Mouse (Mus musculus): Measurements from ENCODE around the gene Ms4a6b. TPM values are rescaled to one million over a fixed set of nuclear protein-coding genes. Genes with fewer than 3 reads are reported as not detected.
"Not testable (repeated sequence)": the region's sequence is repeated elsewhere in the genome, so short reads cannot be mapped to it uniquely, and the experiment has no call there.

Gene Ms4a6b
- polyA plus RNA-seq, 1 experiment from 2014 or later: 2.5 TPM

DNA sequence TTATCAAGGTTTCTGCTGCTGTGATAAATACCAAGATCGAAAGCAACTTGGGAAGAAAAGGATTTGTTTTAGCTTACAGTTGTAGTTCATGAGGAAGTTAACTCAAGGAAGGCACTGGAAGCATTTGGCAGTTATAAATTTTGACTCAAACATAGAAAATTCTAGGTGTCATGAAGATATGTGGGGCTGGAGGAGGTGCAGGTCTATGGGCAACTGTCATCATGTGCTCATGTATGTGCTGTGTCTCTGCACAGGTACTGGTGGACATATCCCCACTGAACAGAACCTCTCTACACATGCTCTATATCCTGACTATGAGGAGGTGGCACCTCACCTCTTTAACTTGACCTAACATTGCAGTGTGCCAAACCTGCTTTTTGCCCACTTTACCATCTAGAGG is 29.7 kb upstream of the Ms4a6b start:
- no peaks in the 10 kb centered on the region for H3K9me3 ChIP-seq (replicated peaks; ENCODE audit: control insufficient read depth, low read length)
- H3K9ac ChIP-seq (ENCODE audit: low read depth, low read length): no peak overlapping the region
- WGBS (ENCODE audit: insufficient replicate concordance): 70% methylated on average over 1 of the region's 1 CpGs
- H3K36me3 ChIP-seq (ENCODE audit: control insufficient read depth, insufficient read depth): no peaks in the 10 kb centered on the region
- H3K4me3 ChIP-seq (ENCODE audit: low read depth, low read length): no peak overlapping the region
- H3K27me3 ChIP-seq (ENCODE audit: control insufficient read depth, insufficient read depth, low read depth, low read length): no peaks in the 10 kb centered on the region
- H3K27ac ChIP-seq (ENCODE audit: low read length): no peak overlapping the region
- no peak overlapping the region for H3K4me2 ChIP-seq (ENCODE audit: low read depth, low read length)
- no peaks in the 10 kb centered on the region for H3K4me1 ChIP-seq (ENCODE audit: control insufficient read depth, low read depth, low read length)
- no peak for ATAC-seq (ENCODE audit: low read depth)

DNA sequence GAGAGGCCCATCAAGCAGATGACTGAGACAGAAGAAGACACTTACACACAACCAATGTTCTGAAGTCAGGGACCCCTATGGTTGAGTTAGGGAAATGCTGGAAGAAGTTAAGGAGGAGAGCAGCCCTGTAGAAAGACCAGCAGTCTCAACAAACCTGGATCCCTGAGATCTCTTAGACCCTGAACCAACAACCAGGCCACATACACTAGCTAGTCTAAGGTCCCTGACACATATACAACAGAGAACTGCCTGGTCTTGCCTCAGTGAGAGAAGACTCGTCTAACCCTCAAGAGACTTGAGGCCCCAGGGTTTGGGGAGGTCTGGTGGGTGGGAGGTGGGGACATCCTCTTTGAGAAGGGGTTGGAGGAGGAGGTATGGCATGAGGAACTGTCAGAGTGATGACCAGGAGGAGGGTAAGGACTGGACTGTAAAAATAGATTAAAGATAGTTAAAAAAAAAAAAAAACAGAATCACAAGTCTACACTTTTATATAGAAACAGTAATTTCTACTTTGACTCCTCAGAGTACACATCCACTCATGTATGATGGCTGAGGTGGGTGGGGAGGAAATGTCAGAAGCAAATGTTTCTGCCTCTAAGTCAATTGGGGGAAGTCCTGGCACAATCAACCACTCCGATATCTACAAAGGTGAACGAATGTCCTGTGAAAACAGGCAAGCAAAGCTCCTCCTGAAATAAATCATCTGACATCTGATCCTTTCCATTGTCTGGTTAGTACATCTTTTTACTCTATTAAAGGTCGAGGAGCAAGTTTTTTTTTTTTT is 24.7 kb upstream of the Ms4a6b start:
- no peak overlapping the region for H3K4me2 ChIP-seq (ENCODE audit: low read depth, low read length)
- H3K4me3 ChIP-seq (ENCODE audit: low read depth, low read length): no peak overlapping the region
- WGBS (ENCODE audit: insufficient replicate concordance): 39% methylated on average over 4 of the region's 4 CpGs
- H3K27ac ChIP-seq (ENCODE audit: low read length): no peak overlapping the region
- no peaks in the 10 kb centered on the region for H3K9me3 ChIP-seq (replicated peaks; ENCODE audit: control insufficient read depth, low read length)
- H3K9ac ChIP-seq (ENCODE audit: low read depth, low read length): no peak overlapping the region
- H3K4me1 ChIP-seq (ENCODE audit: control insufficient read depth, low read depth, low read length): no peaks in the 10 kb centered on the region
- H3K27me3 ChIP-seq (ENCODE audit: control insufficient read depth, insufficient read depth, low read depth, low read length): no peaks in the 10 kb centered on the region
- no peak for ATAC-seq (ENCODE audit: low read depth)
- H3K36me3 ChIP-seq (ENCODE audit: control insufficient read depth, insufficient read depth): no peaks in the 10 kb centered on the region

DNA sequence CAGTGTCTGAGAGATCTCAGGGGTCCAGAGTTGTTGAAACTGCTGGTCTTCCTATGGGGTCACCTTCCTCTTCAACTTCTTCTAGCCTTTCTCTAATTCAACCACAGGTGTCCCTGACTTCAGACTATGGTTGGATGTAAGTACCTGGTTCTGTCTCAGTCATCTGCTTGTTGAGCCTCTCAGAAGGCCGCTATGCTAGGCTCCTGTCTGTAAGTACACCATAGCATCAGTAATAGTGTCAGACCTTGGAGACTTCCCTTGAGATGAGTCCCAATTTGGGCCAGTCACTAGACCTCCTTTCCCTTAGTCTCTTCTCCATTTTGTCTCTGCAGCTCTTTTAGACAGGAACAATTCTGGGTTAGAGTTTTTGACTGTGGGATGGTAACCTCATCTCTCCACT is 23.6 kb upstream of the Ms4a6b start:
- Histone ChIP-seq H3K4me2 (ENCODE audit: low read depth, low read length) (no peak overlapping the region), H3K27me3 (ENCODE audit: control insufficient read depth, insufficient read depth, low read depth, low read length) (no peaks in the 10 kb centered on the region), H3K9me3 (replicated peaks; ENCODE audit: control insufficient read depth, low read length) (no peaks in the 10 kb centered on the region), H3K4me3 (ENCODE audit: low read depth, low read length) (no peak overlapping the region), H3K36me3 (ENCODE audit: control insufficient read depth, insufficient read depth) (no peaks in the 10 kb centered on the region), H3K9ac (ENCODE audit: low read depth, low read length) (no peak overlapping the region), H3K4me1 (ENCODE audit: control insufficient read depth, low read depth, low read length) (no peaks in the 10 kb centered on the region), H3K27ac (ENCODE audit: low read length) (no peak overlapping the region)
- no peak for ATAC-seq (ENCODE audit: low read depth)
- WGBS (ENCODE audit: insufficient replicate concordance): 62% methylated on average over 1 of the region's 1 CpGs

DNA sequence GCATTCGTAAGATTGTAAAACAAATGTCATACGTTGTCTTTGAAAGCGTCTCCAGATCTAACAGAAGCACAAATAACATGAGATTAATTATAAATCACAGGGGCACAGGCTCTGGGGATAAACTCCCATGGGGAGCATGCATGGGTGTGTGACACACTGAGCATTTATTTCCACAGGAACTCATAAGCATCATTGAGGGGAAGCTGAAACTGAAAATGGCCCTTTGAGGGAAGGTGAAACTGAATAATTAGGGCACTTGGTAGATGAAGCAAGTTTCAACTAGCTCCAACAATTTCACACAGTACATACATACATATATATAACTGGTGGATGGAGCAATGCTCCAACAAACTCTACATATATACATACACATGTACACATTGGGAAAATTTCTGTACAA is 21.8 kb upstream of the Ms4a6b start:
- ATAC-seq (ENCODE audit: low read depth): no peak
- Histone ChIP-seq H3K9ac (ENCODE audit: low read depth, low read length) (no peak overlapping the region), H3K36me3 (ENCODE audit: control insufficient read depth, insufficient read depth) (no peaks in the 10 kb centered on the region), H3K4me2 (ENCODE audit: low read depth, low read length) (no peak overlapping the region), H3K27ac (ENCODE audit: low read length) (no peak overlapping the region), H3K4me3 (ENCODE audit: low read depth, low read length) (no peak overlapping the region), H3K9me3 (replicated peaks; ENCODE audit: control insufficient read depth, low read length) (no peaks in the 10 kb centered on the region), H3K4me1 (ENCODE audit: control insufficient read depth, low read depth, low read length) (no peaks in the 10 kb centered on the region), H3K27me3 (ENCODE audit: control insufficient read depth, insufficient read depth, low read depth, low read length) (no peaks in the 10 kb centered on the region)
- 53% methylated on average over 3 of the region's 3 CpGs for WGBS (ENCODE audit: insufficient replicate concordance)

DNA sequence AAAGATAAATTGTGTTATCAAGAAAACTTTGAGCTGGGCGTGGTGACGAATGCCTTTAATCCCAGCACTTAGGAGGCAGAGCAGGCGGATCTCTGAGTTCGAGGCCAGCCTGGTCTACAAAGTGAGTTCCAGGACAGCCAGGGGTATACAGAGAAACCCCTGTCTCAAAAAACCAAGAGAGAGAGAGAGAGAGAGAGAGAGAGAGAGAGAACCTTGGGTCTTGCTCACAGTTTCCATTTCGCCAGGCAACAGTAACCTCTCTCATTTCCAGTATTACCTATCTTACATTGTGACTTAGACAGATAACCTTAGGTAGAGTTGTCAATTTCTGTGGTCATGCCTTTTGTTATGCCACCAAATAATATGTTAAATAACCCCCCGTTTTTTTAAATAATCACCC is 20.0 kb upstream of the Ms4a6b start:
- no peak overlapping the region for H3K4me2 ChIP-seq (ENCODE audit: low read depth, low read length)
- H3K9ac ChIP-seq (ENCODE audit: low read depth, low read length): no peak overlapping the region
- no peaks in the 10 kb centered on the region for H3K9me3 ChIP-seq (replicated peaks; ENCODE audit: control insufficient read depth, low read length)
- WGBS (ENCODE audit: insufficient replicate concordance): 66% methylated on average over 6 of the region's 6 CpGs
- H3K27ac ChIP-seq (ENCODE audit: low read length): no peak overlapping the region
- ATAC-seq (ENCODE audit: low read depth): no peak
- no peaks in the 10 kb centered on the region for H3K4me1 ChIP-seq (ENCODE audit: control insufficient read depth, low read depth, low read length)
- H3K27me3 ChIP-seq (ENCODE audit: control insufficient read depth, insufficient read depth, low read depth, low read length): no peaks in the 10 kb centered on the region
- no peak overlapping the region for H3K4me3 ChIP-seq (ENCODE audit: low read depth, low read length)
- no peaks in the 10 kb centered on the region for H3K36me3 ChIP-seq (ENCODE audit: control insufficient read depth, insufficient read depth)

DNA sequence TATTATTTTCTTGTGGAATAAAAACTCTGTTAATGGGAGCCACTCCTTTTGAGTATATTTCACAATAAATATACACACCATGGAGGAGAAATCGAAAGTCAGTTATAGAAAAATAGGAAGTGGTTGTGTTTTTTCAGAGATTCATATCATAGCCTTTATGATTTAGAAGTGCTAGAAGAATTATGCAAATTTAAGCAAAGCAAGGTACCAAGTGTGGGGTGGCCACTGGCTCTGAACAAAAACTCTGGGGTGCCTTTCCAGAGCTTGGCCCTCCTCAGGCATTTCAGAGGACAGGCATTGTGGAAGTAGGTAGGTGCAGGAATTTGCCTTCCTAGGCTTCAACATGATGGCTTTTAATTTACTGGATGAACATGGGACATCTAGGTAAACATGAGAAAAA is 19.0 kb upstream of the Ms4a6b start:
- not testable (repeated sequence) for H3K36me3 ChIP-seq (ENCODE audit: control insufficient read depth, insufficient read depth); H3K9ac ChIP-seq (ENCODE audit: low read depth, low read length); ATAC-seq (ENCODE audit: low read depth); H3K27ac ChIP-seq (ENCODE audit: low read length); H3K27me3 ChIP-seq (ENCODE audit: control insufficient read depth, insufficient read depth, low read depth, low read length); H3K4me2 ChIP-seq (ENCODE audit: low read depth, low read length); H3K9me3 ChIP-seq (replicated peaks; ENCODE audit: control insufficient read depth, low read length); H3K4me3 ChIP-seq (ENCODE audit: low read depth, low read length); H3K4me1 ChIP-seq (ENCODE audit: control insufficient read depth, low read depth, low read length)
- WGBS (ENCODE audit: insufficient replicate concordance): 36% methylated on average over 1 of the region's 1 CpGs

DNA sequence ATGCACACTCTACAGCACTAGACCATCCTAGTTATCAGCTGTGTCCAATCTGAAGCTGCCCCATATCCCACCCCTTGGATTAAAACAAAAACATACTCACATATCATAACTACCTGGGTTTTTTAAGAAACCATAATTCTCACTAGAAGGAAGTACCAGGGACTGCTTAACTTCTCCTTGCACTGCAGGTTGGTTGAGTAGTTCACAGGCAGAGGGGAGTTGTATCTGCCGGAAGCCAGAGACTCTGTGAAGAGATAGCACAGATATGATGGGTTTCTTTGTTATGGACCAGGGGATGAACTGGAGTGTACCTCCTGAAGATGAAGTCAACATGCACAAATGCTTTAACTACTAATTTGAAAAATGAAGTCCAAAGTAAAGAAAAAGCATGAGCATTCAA is 15.5 kb upstream of the Ms4a6b start:
- WGBS (ENCODE audit: insufficient replicate concordance): 56% methylated on average over 1 of the region's 1 CpGs
- H3K27me3 ChIP-seq (ENCODE audit: control insufficient read depth, insufficient read depth, low read depth, low read length): no peaks in the 10 kb centered on the region
- no peaks in the 10 kb centered on the region for H3K36me3 ChIP-seq (ENCODE audit: control insufficient read depth, insufficient read depth)
- H3K9ac ChIP-seq (ENCODE audit: low read depth, low read length): no peak overlapping the region
- H3K4me1 ChIP-seq (ENCODE audit: control insufficient read depth, low read depth, low read length): no peaks in the 10 kb centered on the region
- no peak for ATAC-seq (ENCODE audit: low read depth)
- H3K4me3 ChIP-seq (ENCODE audit: low read depth, low read length): no peak overlapping the region
- no peaks in the 10 kb centered on the region for H3K9me3 ChIP-seq (replicated peaks; ENCODE audit: control insufficient read depth, low read length)
- no peak overlapping the region for H3K27ac ChIP-seq (ENCODE audit: low read length)
- no peak overlapping the region for H3K4me2 ChIP-seq (ENCODE audit: low read depth, low read length)

DNA sequence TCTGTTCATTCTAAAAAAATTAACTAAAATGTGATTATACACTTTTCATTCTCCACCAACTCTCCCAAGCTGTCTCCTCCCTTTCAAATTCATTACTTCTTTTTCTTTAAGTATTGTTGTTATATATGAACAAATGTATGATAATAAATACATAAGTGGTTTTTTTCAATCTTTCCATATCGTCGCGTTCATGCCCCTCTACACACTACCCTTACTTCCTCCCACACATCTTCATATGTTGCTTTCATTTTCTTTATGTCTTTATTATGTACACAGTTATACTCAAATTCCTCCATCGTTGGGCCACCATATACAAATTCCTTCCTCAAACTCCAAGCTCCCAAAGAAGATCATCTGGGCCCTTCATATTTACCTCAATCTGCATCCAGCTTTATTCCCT is 15.0 kb upstream of the Ms4a6b start:
- Histone ChIP-seq H3K4me2 (ENCODE audit: low read depth, low read length) (no peak overlapping the region), H3K4me1 (ENCODE audit: control insufficient read depth, low read depth, low read length) (no peaks in the 10 kb centered on the region), H3K4me3 (ENCODE audit: low read depth, low read length) (no peak overlapping the region), H3K9ac (ENCODE audit: low read depth, low read length) (no peak overlapping the region), H3K9me3 (replicated peaks; ENCODE audit: control insufficient read depth, low read length) (no peaks in the 10 kb centered on the region), H3K27ac (ENCODE audit: low read length) (no peak overlapping the region), H3K27me3 (ENCODE audit: control insufficient read depth, insufficient read depth, low read depth, low read length) (no peaks in the 10 kb centered on the region), H3K36me3 (ENCODE audit: control insufficient read depth, insufficient read depth) (no peaks in the 10 kb centered on the region)
- 66% methylated on average over 4 of the region's 4 CpGs for WGBS (ENCODE audit: insufficient replicate concordance)
- ATAC-seq (ENCODE audit: low read depth): no peak

DNA sequence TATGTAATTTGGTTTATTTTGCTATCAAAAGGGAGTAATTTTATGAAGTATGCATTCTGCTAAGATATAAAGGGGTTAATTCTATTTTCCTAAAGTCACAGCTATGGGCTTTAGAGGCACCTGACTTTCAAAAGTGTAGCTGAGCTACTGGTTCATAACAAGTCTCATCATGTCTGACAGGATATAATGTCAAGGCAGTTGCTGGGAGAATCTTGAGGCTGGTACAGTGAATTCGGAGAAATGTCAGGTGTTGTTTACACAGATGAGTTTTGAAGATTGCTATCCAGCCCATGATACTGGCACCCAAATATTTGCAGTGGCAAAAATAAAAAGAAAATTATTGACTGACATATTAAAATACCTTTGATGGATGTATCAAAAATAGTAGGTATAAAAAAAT is 11.5 kb upstream of the Ms4a6b start:
- H3K27ac ChIP-seq (ENCODE audit: low read length): no peak overlapping the region

More for the DNA sequence above, 11.5 kb upstream of the Ms4a6b start:
- no peak overlapping the region for H3K9ac ChIP-seq (ENCODE audit: low read depth, low read length)
- no peaks in the 10 kb centered on the region for H3K9me3 ChIP-seq (replicated peaks; ENCODE audit: control insufficient read depth, low read length)
- 65% methylated on average over 1 of the region's 1 CpGs for WGBS (ENCODE audit: insufficient replicate concordance)
- ATAC-seq (ENCODE audit: low read depth): no peak
- no peak overlapping the region for H3K4me2 ChIP-seq (ENCODE audit: low read depth, low read length)
- no peaks in the 10 kb centered on the region for H3K27me3 ChIP-seq (ENCODE audit: control insufficient read depth, insufficient read depth, low read depth, low read length)
- no peaks in the 10 kb centered on the region for H3K4me1 ChIP-seq (ENCODE audit: control insufficient read depth, low read depth, low read length)
- H3K4me3 ChIP-seq (ENCODE audit: low read depth, low read length): no peak overlapping the region
- H3K36me3 ChIP-seq (ENCODE audit: control insufficient read depth, insufficient read depth): no peaks in the 10 kb centered on the region
